Mouse (Mus musculus) left cerebral cortex, postnatal 14 days (tissue): ENCODE measurements around the gene Arhgef12. TPM values are rescaled to one million over a fixed set of nuclear protein-coding genes. Genes with fewer than 3 reads are reported as not detected.

Source experiments
- DNase-seq, 2 experiments: peaks; one replicate each; pipeline ENCODE4 v3.0.0; 2021 to 2022; ENCODE audit warnings: low spot score in 2 of 2, mixed read lengths in 1 of 2
- intact Hi-C: fragments of 180-260 bp; cut with DNase I; formaldehyde crosslinking; loops from one replicate; pipeline ENCODE4 v1.15.1; 2025
- total RNA-seq, 2 experiments: library from RNA; stranded (reverse); gene quantifications; 2 replicates each; pipeline ENCODE4 v1.2.3; 2021

Arhgef12 gene
- total RNA-seq, 2 experiments from 2014 or later = 156 to 159 TPM

DNA sequence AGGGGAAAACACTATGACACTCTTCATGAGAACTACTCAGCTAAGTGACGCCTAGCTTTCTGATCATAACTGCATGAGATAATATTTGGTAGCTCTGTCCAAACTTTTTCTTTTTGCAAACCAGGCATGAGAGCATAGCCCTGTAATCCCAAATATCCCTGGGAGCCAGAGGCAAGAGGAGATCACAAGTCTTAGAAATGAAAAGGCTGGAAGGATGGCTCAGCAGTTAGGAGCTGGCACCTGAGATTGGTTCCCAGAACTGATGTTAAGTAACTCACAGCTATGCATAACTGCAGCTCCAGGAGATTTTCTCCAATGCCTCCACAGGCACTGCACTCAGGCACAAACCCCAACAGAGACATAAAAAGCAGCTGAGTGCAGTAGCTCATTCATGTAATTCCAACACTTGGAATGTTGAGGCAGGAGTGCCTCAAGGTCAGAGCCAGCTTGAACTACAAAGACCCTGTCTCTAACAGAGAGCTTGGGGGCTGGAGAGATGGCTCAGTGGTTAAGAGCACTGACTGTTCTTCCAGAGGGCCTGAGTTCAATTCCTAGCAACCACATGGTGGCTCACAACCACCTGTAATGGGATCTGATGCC is 21.3 kb downstream of the Arhgef12 start:
- intact Hi-C loops = no loop called here
- DNase-seq = no peak

DNA sequence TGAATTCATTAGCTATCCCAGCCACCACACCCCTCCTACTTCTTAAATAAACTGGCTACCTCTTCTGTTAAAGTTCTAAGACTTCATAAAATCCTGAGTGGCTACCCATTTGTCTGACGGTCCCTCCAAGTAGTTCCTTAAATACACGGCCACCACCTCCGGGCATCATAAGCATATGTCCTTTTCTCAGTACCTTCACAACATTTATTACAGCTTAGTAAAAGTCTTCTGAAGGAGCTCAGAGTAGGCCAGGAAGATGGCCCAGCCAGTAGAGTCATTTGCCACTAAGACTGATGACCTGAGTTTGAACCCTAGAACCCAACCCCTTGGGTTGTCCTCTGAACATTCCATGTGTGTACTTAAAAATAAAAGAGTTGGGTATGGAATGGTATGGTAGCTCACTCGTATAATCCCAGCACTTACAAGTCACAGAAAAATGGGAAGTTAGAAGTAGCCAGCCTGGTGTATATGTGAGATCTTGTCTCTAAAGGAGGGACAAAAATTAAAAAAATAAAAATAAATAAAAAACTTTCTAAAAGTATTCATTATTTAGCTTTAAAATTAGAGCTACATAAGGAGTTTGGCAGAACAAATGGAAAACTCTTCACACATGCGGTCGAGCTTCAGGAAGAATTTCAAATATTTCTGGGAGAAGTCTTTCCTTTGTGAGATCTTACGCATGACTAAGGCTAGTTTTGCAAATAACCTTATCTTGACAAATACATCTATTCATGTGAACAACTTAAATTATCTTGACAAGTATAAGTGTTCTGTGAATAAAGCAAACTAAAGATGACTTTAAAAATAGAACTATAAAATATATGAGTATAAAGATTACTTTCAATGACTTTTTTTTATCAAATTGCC is 22.3 kb downstream of the Arhgef12 start:
- DNase-seq = no peak
- intact Hi-C loops = no loop called here

DNA sequence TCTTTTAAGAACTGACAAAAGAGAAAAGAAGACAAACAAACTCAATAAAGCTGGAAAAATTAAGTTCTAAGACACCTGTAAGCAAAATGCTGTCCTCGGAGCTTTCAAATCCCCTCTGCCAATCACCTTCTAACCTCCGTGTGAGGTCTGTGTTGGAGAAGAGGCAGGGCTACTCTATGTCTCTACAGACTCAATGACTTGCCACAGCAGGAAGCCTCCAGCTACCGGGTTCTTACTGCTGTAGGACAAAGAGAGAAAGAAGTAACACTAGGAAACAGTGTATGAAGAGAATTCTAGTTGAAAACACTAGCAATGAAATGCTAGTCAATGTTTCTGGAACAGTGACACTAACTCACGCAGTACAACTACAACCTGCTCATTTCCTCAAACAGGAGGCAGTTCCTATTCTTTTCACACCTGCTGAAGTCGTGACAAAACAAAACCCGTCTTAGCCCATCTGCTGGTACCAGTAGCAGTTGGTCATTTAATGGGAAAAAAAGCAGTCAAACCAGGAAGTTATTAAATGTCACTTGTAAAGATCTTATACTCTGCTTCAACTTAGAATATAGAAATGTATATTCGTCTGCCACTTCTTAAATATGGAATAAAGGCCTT is 23.5 kb downstream of the Arhgef12 start:
- no peak for DNase-seq

DNA sequence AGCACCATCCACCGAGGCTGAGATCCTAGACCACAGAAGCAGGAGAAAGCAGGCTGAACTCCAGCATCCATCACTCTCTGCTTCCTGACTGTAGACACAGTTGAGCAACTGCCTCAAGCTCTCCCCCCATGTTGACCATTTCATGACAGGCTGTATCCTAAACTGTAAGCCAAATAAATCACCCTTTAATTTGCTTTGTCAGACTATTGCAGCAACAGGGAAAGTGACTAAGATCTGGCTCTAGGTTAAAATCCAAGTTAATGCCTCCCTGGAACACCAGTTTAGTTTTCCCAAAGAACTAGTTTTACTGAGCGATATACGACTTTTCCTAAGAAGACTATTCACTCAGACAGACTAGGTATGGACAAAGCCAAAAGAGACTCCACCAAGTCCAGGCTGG is 28.3 kb downstream of the Arhgef12 start:
- no peak for DNase-seq
- intact Hi-C loops = no loop called here

More for the DNA sequence above, 23.5 kb downstream of the Arhgef12 start:
- intact Hi-C loops = no loop called here

DNA sequence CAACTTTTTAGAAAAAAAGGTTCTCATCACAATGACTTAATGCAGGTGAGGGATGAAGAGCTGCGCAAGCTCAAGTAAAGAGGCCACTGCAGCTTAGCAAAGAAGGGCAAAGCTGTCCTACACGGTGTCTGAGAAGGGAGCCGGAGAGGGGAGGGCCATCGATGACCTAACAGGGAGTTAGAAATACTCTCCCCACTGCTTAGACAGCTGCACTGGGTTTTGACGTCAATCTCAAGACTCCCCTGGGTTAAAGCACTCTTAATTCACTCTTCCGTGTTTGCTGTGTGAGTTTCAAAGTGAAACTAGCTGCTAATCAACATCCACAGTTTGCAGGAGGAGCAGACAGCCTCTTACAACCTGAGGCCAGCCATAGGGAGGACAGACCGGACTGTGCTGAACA is 30.9 kb downstream of the Arhgef12 start:
- DNase-seq = no peak
- intact Hi-C loops = no loop called here

DNA sequence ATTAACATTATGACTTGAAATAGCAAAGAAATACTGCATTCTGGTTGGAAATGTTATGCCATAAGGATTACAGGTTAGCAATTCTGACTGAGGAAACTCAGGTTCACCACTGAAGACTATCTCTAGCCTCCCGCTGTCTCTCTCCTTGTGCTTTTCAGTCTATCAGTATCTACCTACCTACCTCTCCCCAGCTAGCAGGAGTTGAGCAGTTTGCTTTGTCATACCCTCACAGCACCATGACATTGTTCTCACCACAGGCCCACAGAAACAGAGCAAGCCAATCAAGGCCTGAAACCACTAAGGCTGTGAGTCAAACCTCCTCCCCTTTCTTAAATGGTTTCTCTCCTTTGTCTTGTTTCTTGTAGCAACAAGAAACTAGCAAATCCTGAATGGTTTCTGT is 32.4 kb downstream of the Arhgef12 start:
- DNase-seq = no peak
- intact Hi-C loops = no loop called here

DNA sequence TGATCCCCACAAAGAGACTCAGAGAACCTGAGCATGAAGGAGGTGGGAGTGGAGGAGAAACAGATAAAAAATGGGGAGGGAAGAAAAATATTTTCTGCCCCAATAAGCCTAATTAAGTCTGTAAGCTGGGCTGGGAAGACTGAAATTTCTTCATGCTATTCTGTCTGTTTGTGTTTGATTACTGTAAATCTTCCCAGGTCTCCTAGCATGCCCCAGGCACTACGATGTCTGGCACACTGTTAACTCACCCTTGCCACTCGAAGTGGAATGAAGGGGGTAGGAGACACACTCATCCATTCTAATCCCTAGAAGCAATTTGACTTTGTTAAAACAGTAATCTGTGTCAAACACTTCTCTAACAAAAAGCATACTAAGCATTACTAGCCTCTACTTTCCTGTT is 35.3 kb downstream of the Arhgef12 start:
- DNase-seq = no peak
- intact Hi-C loops = no loop called here

DNA sequence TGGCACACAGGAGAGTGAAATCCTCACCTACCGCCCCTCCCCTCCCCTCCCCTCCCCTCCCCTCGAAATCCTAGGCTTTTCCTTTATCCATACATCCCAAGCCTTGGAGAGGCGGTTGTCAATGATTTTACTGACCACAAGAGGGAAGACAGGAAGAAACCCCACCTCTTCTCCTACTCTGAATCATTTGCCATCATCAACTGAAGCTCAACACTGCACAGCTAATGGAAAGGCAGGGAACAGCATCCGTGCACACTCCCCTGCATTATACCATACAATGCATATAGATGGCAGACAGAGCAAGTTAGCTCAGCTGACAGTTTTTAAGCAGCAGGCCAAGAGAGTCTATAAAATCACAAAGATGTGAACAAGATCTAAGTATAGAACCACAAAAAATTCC is 35.9 kb downstream of the Arhgef12 start:
- peak; percentile 19 to 47 for DNase-seq
- intact Hi-C loops = no loop called here

DNA sequence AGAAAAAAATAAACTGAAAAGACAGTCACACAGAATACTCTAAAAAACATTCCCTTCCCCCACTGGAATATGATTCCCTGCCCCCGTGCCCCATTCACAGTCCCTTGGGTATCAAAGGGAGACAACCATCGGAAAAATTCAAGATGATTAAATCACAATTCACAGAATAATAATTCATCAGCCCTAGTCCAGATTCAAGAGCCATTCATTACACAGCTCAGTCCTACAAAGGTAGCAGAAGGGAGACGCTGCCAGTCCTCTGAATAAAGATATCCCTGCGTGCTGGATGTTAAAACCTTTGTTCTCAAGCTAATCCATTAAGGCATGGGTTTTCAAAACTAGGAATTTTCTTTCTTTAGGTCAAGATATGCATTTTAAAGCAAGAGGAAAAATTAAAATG is 36.5 kb downstream of the Arhgef12 start:
- DNase-seq = no peak
- intact Hi-C loops = no loop called here

DNA sequence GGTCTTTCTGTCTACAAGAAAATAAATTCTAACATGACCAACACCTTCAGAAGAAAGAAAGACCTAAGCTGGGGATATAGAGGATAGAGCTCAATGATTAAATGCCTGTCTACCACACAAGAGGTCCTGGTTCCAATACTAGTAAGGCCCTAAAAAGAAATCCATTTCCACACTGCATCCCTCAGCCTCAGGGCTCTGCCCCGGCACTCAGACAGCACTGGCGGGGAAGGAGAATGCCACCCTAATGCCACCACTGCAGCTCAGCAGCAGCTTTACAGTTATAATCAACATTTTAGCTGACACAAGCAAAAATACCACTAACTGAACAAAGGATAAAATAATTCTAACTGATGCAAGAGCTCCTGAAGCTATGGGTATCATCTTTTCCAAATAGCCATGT is 36.9 kb downstream of the Arhgef12 start:
- intact Hi-C loops = no loop called here

DNA sequence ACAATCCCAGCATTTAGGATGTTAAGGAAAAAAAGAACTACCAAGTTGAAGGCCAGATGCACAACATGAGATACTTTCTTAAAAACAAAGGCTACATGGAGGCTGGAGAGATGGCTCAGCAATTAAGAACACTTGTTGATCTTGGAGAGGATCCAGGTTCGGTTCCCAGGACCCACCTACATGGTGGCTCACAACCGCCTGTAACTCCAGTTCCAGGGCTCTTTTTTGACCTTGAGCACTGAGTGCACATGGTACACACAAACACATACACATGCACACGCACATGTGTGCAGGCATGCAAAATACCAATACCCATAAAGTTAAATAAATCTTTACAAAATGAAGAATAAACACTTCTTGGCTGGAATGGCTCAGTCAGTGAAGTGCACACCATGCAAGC is 39.1 kb downstream of the Arhgef12 start:
- intact Hi-C loops = no loop called here
- DNase-seq = no peak

More for the DNA sequence above, 36.9 kb downstream of the Arhgef12 start:
- DNase-seq = no peak

DNA sequence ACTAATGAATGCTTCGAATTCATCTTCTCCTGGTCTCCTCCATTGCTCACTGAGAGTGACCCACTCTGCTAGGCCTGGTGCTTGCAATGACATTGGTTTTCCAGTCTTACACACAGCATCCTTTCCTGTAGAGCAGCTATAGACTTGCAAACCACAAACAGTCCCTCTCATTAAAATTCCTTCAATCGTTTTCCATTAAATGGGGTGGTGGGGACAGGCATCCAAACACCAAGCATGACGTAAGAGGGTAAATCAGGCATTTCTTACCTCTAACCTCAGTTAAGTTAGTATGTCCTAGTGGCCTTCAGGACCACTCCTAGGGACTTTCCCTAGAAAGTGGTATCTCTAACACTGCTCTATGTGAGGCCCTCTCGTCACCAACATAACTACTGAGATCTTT is 41.8 kb downstream of the Arhgef12 start:
- intact Hi-C loops = no loop called here
- DNase-seq = no peak

DNA sequence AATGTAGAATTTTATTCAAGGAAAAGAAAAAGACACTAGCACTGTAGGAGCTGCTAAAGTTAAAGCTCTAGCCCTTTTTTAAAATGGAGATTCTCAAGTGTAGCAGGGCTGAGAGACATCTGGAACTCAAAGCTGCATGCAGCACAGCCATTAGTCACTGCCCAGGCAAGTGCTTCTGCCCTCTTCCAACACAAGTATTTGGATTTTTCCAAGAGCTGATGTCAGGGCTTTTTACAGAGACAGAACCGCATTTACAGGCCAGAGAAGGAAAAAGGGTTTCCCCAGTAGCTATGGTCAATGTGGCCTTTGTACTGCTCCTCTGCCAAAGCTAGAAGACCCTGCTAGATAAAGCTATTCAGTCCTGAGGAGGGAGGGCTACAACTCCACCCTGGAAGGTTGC is 45.5 kb downstream of the Arhgef12 start:
- DNase-seq = no peak
- intact Hi-C loops = no loop called here

DNA sequence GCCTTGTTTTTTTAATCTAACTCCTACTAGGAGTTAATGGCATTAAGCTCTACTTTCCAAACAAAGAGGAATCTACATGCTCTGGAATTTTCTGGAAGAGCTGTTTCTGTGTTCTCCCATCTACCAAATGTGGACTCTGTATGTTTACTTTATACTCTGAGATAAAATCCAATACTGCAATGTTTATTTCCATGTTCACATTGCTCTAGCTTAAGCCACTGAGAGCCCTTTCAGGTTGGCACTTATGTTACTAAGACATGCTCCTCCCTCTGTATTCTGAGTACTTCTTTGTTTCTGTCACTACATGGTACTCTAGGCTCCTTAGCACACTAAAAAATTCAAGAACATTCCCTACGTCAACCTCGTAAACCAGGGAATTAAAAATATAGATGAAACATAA is 56.6 kb downstream of the Arhgef12 start:
- intact Hi-C loops = no loop called here

DNA sequence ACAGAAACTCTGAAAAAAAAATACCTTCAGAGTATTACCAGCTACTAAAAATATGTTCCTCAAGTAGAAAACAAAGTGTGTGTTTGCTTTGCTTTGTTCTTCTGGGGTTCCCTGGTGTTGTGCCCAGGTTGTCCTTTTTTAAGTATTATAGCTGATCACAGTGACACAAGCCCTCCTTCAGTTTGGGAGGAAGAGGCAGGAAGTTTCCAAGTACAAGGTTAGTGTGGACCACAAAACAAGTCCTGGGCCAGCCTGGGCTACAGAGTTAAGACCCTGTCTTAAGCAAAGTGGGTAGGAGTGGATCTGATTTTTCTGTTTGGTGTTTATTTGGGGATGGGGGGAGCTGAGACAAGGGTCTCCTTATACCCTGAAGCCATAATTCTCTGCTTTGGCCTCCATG is 62.6 kb downstream of the Arhgef12 start:
- intact Hi-C loops = no loop called here
- DNase-seq = no peak

More for the DNA sequence above, 56.6 kb downstream of the Arhgef12 start:
- DNase-seq = no peak

DNA sequence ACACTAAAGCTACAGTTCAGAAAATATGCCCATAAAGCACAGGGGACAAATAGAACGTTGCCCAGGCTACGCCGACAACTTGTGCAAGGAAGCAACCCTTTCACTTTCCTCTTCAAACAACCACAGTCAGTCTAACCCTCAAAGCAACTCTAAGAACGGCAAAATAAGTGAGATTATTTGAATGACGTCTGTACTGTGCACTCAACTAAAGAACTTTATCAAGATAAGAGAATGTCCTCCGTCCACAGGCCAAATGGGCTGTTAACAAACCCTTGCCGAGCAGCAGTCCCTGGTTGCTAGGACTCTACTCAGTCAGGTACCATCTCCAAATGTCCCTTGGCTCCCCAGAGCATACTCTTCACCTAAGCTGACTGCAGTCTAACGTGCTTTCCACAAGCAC is 68.6 kb downstream of the Arhgef12 start:
- DNase-seq = no peak
- intact Hi-C loops = no loop called here

DNA sequence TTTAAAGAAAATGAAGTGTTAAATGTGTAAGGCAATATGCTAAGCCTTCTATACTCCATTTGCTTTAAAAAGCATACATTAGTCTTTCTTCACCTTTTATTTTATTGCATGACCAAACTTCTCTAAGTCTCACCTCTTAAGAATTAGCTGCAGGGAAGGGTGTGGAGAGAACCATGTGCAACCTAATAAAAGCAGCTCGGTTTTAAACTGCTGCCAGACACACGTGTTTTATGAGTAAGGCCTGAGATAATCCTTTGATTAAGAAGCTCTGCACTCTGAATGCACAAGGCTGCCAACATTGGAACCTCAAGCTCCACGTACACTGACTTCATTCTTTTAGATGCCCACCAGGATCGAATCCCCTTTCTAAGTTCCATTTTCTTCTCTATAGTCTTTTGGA is 71.8 kb downstream of the Arhgef12 start:
- intact Hi-C loops = no loop called here
- DNase-seq = no peak

DNA sequence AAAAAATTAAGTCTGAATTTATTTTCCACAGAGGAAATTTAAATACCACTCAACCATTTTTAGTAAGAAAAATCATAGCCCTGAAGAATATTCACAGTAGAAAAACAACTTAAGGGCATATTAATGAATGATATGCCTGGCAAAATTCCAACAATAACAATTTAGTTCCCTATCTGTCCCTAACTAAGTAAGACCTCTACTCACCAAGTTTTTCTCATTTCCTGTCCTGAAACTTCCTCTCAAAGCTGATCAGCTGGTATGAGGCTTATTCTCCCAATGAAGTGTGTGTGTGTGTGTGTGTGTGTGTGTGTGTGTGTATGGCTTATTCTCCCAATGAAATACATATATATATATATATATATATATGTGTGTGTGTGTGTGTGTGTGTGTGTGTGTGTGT is 72.8 kb downstream of the Arhgef12 start:
- DNase-seq = no peak
- intact Hi-C loops = no loop called here

DNA sequence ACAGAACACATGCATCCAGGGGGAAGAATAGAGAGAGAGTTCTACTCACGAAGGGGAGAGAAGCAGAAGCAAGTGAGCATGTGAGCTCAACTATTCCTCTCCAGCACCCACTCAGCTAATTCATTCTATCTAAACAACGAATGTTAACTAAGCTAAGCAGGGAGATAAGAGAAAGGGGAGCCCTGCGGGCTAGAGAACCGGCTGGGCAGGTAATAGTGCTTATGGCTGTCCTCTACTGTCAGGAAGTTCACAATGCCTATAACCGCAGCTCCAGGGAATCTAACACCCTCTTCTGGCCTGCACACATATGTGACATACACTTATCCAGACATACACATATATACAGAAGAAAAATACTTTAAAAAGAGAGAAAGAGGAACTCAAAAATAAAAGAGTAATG is 79.3 kb downstream of the Arhgef12 start:
- intact Hi-C loops = no loop called here
- DNase-seq = no peak

DNA sequence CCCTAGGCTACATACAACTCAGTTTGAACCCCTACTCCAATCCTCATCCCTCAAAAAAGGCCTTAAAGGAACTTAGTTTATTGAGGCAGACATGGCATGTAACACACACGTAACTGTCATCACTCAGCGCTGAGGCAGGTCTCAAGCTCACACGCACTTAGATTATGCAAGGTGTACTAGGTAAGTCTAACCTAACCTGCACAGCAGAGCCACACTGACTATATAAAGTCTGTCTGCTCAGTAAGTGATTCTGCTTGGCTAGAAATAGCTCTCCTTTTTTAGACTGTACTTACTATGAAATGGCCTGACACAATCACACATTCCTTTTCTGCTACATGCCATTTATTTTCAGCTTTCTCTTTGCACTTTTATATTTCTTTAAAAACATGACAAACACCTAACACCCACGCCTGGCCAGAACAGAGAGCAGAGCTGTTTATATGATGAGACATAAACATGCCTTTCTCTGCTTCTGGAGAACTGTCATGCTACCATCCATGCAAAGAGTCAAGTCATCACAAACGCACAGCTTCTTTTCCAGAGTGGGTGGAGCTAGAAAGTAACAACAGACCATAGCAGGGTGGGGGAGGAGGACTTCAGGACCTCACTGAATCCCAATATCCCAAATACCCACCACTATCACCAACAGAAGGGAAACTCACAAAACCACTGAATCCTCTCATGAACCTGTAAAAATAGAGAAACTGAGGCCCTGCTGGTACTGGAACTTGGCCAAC is 85.4 kb downstream of the Arhgef12 start:
- DNase-seq = peak; percentile 54 to 59
- intact Hi-C loops = no loop called here
